Mouse (Mus musculus): ENCODE results near the gene Vcl. TPM values are rescaled to one million over a fixed set of nuclear protein-coding genes. Genes with fewer than 3 reads are reported as not detected.
A peak's percentile ranks its signal among the peaks of the same experiment; 100 is the strongest.

The Vcl gene
- total RNA-seq (2022), result 100 to 1,000 TPM in 3 of 4 experiments, 10 to 100 TPM in 1; 91.8 to 108 (median 105) TPM

GRCm38 (mm10) chr14:20928848-20929745 lies at the start of gene Vcl:
Vcl (plus strand) TSS chr14:20929398.
- DNase-seq (ENCODE audit: low spot score), result peak; percentile 99

GRCm38 (mm10) chr14:20884691-20885090 lies 44.5 kb upstream of the Vcl start:
- no peak for DNase-seq (ENCODE audit: low spot score)

GRCm38 (mm10) chr14:20885091-20885888 lies 43.9 kb upstream of the Vcl start:
- peak; percentile 62 for DNase-seq (ENCODE audit: low spot score)

- DNase-seq (ENCODE audit: low spot score), result peak; percentile 22
Observed at GRCm38 (mm10) chr14:20886266-20886665, 42.9 kb upstream of the Vcl start.

GRCm38 (mm10) chr14:20887541-20888085 lies 41.6 kb upstream of the Vcl start:
- DNase-seq (ENCODE audit: low spot score), result no peak

- DNase-seq (ENCODE audit: low spot score), result peak; percentile 57
Observed at GRCm38 (mm10) chr14:20891941-20892402, 37.2 kb upstream of the Vcl start.

GRCm38 (mm10) chr14:20893815-20894214 lies 35.4 kb upstream of the Vcl start:
- DNase-seq (ENCODE audit: low spot score), result no peak

- no peak for DNase-seq (ENCODE audit: low spot score)
Observed at GRCm38 (mm10) chr14:20901267-20901666, 27.9 kb upstream of the Vcl start.

- no peak for DNase-seq (ENCODE audit: low spot score)
Observed at GRCm38 (mm10) chr14:20903137-20903536, 26.1 kb upstream of the Vcl start.

GRCm38 (mm10) chr14:20911811-20912210 lies 17.4 kb upstream of the Vcl start:
- no peak for DNase-seq (ENCODE audit: low spot score)

GRCm38 (mm10) chr14:20914415-20914814 lies 14.8 kb upstream of the Vcl start:
- DNase-seq (ENCODE audit: low spot score), result no peak

GRCm38 (mm10) chr14:20916625-20917612 lies 12.3 kb upstream of the Vcl start:
- DNase-seq (ENCODE audit: low spot score), result no peak

- DNase-seq (ENCODE audit: low spot score), result no peak
Observed at GRCm38 (mm10) chr14:20924071-20924789, 5.0 kb upstream of the Vcl start.

GRCm38 (mm10) chr14:20927470-20928307 lies 1.5 kb upstream of the Vcl start:
- no peak for DNase-seq (ENCODE audit: low spot score)

- DNase-seq (ENCODE audit: low spot score), result no peak
Observed at GRCm38 (mm10) chr14:20928308-20928685, 901 bp upstream of the Vcl start.

- peak; percentile 36 for DNase-seq (ENCODE audit: low spot score)
Observed at GRCm38 (mm10) chr14:20929814-20930434, 726 bp downstream of the Vcl start.

- DNase-seq (ENCODE audit: low spot score), result peak; percentile 44
Observed at GRCm38 (mm10) chr14:20930481-20931391, 1.5 kb downstream of the Vcl start.

- DNase-seq (ENCODE audit: low spot score), result peak; percentile 31
Observed at GRCm38 (mm10) chr14:20938424-20938823, 9.2 kb downstream of the Vcl start.

All from heart, adult 8-10 months (tissue).